Mouse (Mus musculus): ENCODE data around the gene Fam78a. TPM values are rescaled to one million over a fixed set of nuclear protein-coding genes. Genes with fewer than 3 reads are reported as not detected.
"Not testable (repeated sequence)": the region's sequence is repeated elsewhere in the genome, so short reads cannot be mapped to it uniquely, and the experiment has no call there.

The Fam78a gene
- polyA plus RNA-seq, 1 experiment from 2014 or later: 3.2 TPM

DNA sequence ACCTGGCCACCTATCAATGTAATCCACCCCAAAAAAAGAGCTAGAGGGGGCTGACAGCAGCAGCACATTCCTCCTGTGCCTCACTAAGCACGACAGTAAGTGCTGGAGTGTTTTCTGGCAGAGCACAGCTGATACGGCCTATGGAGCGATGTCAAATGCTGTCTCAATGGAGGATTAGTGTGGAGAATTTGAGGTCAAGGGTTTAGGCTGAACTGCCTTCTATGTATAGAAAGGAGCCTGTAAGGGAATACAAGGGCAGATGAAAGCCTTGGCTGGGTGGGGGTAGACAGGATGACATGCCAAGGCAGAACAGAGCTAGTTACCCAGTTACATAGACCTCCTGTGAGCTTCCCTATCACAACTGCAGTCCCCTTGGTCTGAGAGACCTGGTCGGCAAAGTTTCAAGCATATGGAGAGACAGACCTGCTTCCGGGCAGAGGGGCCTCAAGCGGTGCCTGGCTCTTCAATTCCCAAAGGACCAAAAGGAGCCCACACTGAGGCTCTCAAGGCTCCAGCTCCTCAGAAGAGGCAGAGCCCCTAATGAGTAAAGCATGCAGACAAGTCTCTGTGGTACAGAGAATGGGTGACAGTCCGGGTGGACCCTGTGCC is 29.2 kb downstream of the Fam78a start:
- Histone ChIP-seq H3K27me3 (no peaks in the 10 kb centered on the region), H3K4me2 (replicated peaks) (no peak overlapping the region), H3K4me1 (0 out of 2 replicates have a peak, but pooled peaks cover 8% of the 10 kb centered on the region), H3K9ac (no peak overlapping the region), H3K4me3 (no peak overlapping the region), H3K36me3 (peaks cover 28% of the 10 kb centered on the region), H3K27ac (no peak overlapping the region), H3K9me3 (no peaks in the 10 kb centered on the region)
- 65% methylated on average over 7 of the region's 7 CpGs for WGBS
- ATAC-seq (ENCODE audit: insufficient number of reproducible peaks, insufficient read depth, low FRiP score, low TSS enrichment): no peak

DNA sequence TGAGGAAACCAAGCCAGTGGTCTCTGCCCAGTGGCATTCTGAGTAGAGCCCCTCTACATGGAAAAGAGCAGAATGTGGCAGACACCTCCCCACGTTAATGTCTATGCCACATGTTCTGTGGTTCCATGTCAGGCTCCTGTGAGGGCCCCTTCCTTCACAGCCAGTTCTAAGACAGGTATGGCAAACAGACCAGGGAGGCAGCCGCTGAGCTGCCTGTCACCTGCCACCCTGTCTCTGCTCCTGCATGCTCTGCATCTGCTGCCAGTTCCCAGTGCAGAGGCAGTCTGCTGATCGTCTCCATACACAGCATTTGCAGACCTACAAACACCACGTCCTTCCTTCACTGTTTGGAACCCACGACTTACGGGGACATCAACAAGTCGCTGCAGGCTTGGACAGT is 32.2 kb downstream of the Fam78a start:
- no peak overlapping the region for H3K4me2 ChIP-seq (replicated peaks)
- H3K9ac ChIP-seq: no peak overlapping the region
- peaks cover 57% of the 10 kb centered on the region for H3K36me3 ChIP-seq
- H3K27ac ChIP-seq: no peak overlapping the region
- WGBS: 91% methylated on average over 7 of the region's 7 CpGs
- H3K9me3 ChIP-seq: no peaks in the 10 kb centered on the region
- no peaks in the 10 kb centered on the region for H3K4me1 ChIP-seq
- no peak for ATAC-seq (ENCODE audit: insufficient number of reproducible peaks, insufficient read depth, low FRiP score, low TSS enrichment)
- H3K4me3 ChIP-seq: no peak overlapping the region
- no peaks in the 10 kb centered on the region for H3K27me3 ChIP-seq

GRCm38 (mm10) chr2:32051791-32052190 is 32.9 kb downstream of the Fam78a start:
- 81% methylated on average over 8 of the region's 8 CpGs for WGBS
- Histone ChIP-seq H3K4me2 (replicated peaks) (no peak overlapping the region), H3K4me3 (no peak overlapping the region), H3K9me3 (no peaks in the 10 kb centered on the region), H3K27ac (no peak overlapping the region), H3K27me3 (no peaks in the 10 kb centered on the region), H3K36me3 (peaks cover 62% of the 10 kb centered on the region), H3K4me1 (no peaks in the 10 kb centered on the region), H3K9ac (no peak overlapping the region)
- no peak for ATAC-seq (ENCODE audit: insufficient number of reproducible peaks, insufficient read depth, low FRiP score, low TSS enrichment)

DNA sequence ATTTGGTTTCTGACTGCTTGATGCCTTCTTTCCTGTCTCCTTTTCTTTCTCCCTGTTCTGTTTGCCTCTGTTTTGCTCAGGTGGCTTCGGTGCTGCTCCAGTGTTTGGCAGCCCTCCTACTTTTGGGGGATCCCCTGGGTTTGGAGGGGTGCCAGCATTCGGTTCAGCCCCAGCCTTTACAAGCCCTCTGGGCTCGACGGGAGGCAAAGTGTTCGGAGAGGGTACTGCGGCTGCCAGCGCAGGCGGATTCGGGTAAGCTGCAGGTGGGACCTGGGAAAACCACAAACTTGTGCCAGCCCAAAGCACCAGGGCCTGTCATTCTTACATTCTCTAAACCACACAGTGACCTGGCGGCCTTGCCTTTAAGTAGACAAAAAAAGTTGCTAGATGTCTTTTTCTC is 37.3 kb downstream of the Fam78a start:
- no peak overlapping the region for H3K27ac ChIP-seq

DNA sequence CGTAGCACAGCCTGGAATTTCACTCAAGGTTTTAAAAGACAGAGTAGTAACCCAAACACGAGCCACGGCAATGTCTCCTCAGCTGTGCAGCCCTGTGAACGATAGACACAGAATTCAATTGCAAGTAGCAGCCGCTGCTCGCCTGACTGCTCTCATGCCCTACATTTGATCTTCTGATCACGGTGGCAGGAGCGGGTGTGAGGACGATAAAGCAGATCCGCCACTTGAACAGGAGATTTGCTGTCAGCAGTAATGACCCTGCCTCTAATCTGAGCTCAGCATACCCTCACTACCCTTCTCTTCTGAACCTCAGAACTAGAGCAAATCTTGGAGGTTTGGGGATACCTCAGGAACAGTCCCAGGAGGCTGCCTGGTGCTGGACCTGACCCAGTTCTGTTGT is 38.6 kb downstream of the Fam78a start:
- Histone ChIP-seq H3K27ac (no peak overlapping the region), H3K4me3 (no peak overlapping the region), H3K36me3 (peaks cover 88% of the 10 kb centered on the region), H3K27me3 (no peaks in the 10 kb centered on the region), H3K4me1 (no peaks in the 10 kb centered on the region), H3K9ac (no peak overlapping the region), H3K4me2 (replicated peaks) (no peak overlapping the region), H3K9me3 (no peaks in the 10 kb centered on the region)
- no peak for ATAC-seq (ENCODE audit: insufficient number of reproducible peaks, insufficient read depth, low FRiP score, low TSS enrichment)
- WGBS: 84% methylated on average over 10 of the region's 10 CpGs

More for the DNA sequence above, 37.3 kb downstream of the Fam78a start:
- H3K9me3 ChIP-seq: no peaks in the 10 kb centered on the region
- no peak for ATAC-seq (ENCODE audit: insufficient number of reproducible peaks, insufficient read depth, low FRiP score, low TSS enrichment)
- WGBS: 95% methylated on average over 10 of the region's 10 CpGs
- H3K9ac ChIP-seq: no peak overlapping the region
- peaks cover 87% of the 10 kb centered on the region for H3K36me3 ChIP-seq
- no peaks in the 10 kb centered on the region for H3K4me1 ChIP-seq
- no peak overlapping the region for H3K4me2 ChIP-seq (replicated peaks)
- H3K4me3 ChIP-seq: no peak overlapping the region
- no peaks in the 10 kb centered on the region for H3K27me3 ChIP-seq

GRCm38 (mm10) chr2:32045375-32045774 is 39.3 kb downstream of the Fam78a start:
- no peak overlapping the region for H3K4me3 ChIP-seq
- no peaks in the 10 kb centered on the region for H3K9me3 ChIP-seq
- ATAC-seq (ENCODE audit: insufficient number of reproducible peaks, insufficient read depth, low FRiP score, low TSS enrichment): no peak
- H3K27ac ChIP-seq: no peak overlapping the region
- H3K4me1 ChIP-seq: no peaks in the 10 kb centered on the region
- no peaks in the 10 kb centered on the region for H3K27me3 ChIP-seq
- WGBS: 80% methylated on average over 6 of the region's 6 CpGs
- peaks cover 86% of the 10 kb centered on the region for H3K36me3 ChIP-seq
- H3K9ac ChIP-seq: no peak overlapping the region
- H3K4me2 ChIP-seq (replicated peaks): no peak overlapping the region

- no peak overlapping the region for H3K4me3 ChIP-seq
- H3K4me2 ChIP-seq (replicated peaks): no peak overlapping the region
- peaks cover 87% of the 10 kb centered on the region for H3K36me3 ChIP-seq
- H3K9me3 ChIP-seq: no peaks in the 10 kb centered on the region
- WGBS: 72% methylated on average over 5 of the region's 5 CpGs
- ATAC-seq (ENCODE audit: insufficient number of reproducible peaks, insufficient read depth, low FRiP score, low TSS enrichment): no peak
- no peak overlapping the region for H3K9ac ChIP-seq
- no peaks in the 10 kb centered on the region for H3K27me3 ChIP-seq
- no peaks in the 10 kb centered on the region for H3K4me1 ChIP-seq
- no peak overlapping the region for H3K27ac ChIP-seq
Measured at GRCm38 (mm10) chr2:32043836-32044235, 40.8 kb downstream of the Fam78a start.

- H3K4me2 ChIP-seq (replicated peaks): no peak overlapping the region
- H3K4me1 ChIP-seq: no peaks in the 10 kb centered on the region
- no peak overlapping the region for H3K9ac ChIP-seq
- no peak overlapping the region for H3K4me3 ChIP-seq
- WGBS: 92% methylated on average over 2 of the region's 2 CpGs
- no peak overlapping the region for H3K27ac ChIP-seq
- H3K36me3 ChIP-seq: peaks cover 90% of the 10 kb centered on the region
- no peaks in the 10 kb centered on the region for H3K27me3 ChIP-seq
- H3K9me3 ChIP-seq: no peaks in the 10 kb centered on the region
- no peak for ATAC-seq (ENCODE audit: insufficient number of reproducible peaks, insufficient read depth, low FRiP score, low TSS enrichment)
Measured at GRCm38 (mm10) chr2:32041087-32041486, 43.6 kb downstream of the Fam78a start.

GRCm38 (mm10) chr2:32040646-32041045 is 44.0 kb downstream of the Fam78a start:
- H3K4me2 ChIP-seq (replicated peaks); H3K9me3 ChIP-seq: not testable (repeated sequence)
- peaks cover 88% of the 10 kb centered on the region for H3K36me3 ChIP-seq

GRCm38 (mm10) chr2:32038661-32039081 is 46.0 kb downstream of the Fam78a start:
- Histone ChIP-seq H3K9me3 (no peaks in the 10 kb centered on the region), H3K36me3 (peaks cover 91% of the 10 kb centered on the region), H3K27me3 (no peaks in the 10 kb centered on the region), H3K4me1 (no peaks in the 10 kb centered on the region), H3K4me2 (replicated peaks) (no peak overlapping the region), H3K9ac (no peak overlapping the region), H3K27ac (no peak overlapping the region), H3K4me3 (no peak overlapping the region)
- no peak for ATAC-seq (ENCODE audit: insufficient number of reproducible peaks, insufficient read depth, low FRiP score, low TSS enrichment)
- 86% methylated on average over 8 of the region's 8 CpGs for WGBS

More at GRCm38 (mm10) chr2:32040646-32041045, 44.0 kb downstream of the Fam78a start:
- H3K27me3 ChIP-seq; H3K9ac ChIP-seq; H3K4me3 ChIP-seq; H3K27ac ChIP-seq; ATAC-seq (ENCODE audit: insufficient number of reproducible peaks, insufficient read depth, low FRiP score, low TSS enrichment); H3K4me1 ChIP-seq: not testable (repeated sequence)
- 89% methylated on average over 9 of the region's 9 CpGs for WGBS

- Histone ChIP-seq H3K4me1 (no peaks in the 10 kb centered on the region), H3K9me3 (no peaks in the 10 kb centered on the region), H3K4me2 (replicated peaks) (no peak overlapping the region), H3K27me3 (no peaks in the 10 kb centered on the region), H3K36me3 (peaks cover 94% of the 10 kb centered on the region), H3K9ac (no peak overlapping the region), H3K4me3 (no peak overlapping the region), H3K27ac (no peak overlapping the region)
- WGBS: 74% methylated on average over 6 of the region's 6 CpGs
- ATAC-seq (ENCODE audit: insufficient number of reproducible peaks, insufficient read depth, low FRiP score, low TSS enrichment): no peak
Measured at GRCm38 (mm10) chr2:32037279-32037858, 47.3 kb downstream of the Fam78a start.

- Histone ChIP-seq H3K36me3 (peaks cover 93% of the 10 kb centered on the region), H3K4me1 (no peaks in the 10 kb centered on the region), H3K9me3 (no peaks in the 10 kb centered on the region), H3K4me2 (replicated peaks) (no peak overlapping the region), H3K9ac (no peak overlapping the region), H3K27me3 (no peaks in the 10 kb centered on the region), H3K4me3 (no peak overlapping the region), H3K27ac (no peak overlapping the region)
- whole genome bisulfite sequencing: 95% methylated on average over 6 of the region's 6 CpGs
- ATAC-seq (ENCODE audit: insufficient number of reproducible peaks, insufficient read depth, low FRiP score, low TSS enrichment): no peak
Measured at GRCm38 (mm10) chr2:32034206-32034605, 50.5 kb downstream of the Fam78a start.
